Mouse (Mus musculus): ENCODE results near the gene Sdhaf2.

DNA sequence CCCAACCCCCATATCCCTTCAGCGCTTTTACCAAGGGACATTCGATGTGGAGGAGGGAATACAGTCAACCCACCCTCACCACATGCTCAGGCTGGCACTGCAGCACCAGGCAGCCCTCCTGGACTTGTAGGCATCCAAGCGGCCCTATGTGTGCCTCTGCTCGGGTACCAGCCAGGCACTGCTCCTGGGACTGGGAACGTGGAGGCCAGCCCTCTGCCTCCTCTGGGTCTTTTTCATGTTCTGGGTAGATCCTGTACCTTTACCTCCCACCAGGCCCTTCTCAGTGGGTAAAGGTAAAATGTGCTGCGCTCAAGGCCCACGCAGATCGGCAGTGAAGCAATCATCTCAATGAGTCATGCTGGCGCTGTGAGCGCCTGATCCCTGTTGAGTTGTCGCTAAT lies 66.0 kb downstream of the Sdhaf2 start:
- TF ChIP-seq POLR2A (IDR thresholded peaks at IDR 0.05; ENCODE audit: extremely low read depth, insufficient read depth, low read length) (no peak), CTCF (IDR thresholded peaks at IDR 0.05; ENCODE audit: extremely low read depth, insufficient read depth, low read length) (no peak)
